Mouse (Mus musculus) frontal cortex, postnatal 10 days (tissue): ENCODE data around the gene Tle2.
A peak's percentile ranks its signal among the peaks of the same experiment; 100 is the strongest.

Experiments
- DNase-seq, 2 experiments: peaks; one replicate each; pipeline ENCODE4 v3.0.0; 2022; ENCODE audit warnings: low spot score in 2 of 2, mixed read lengths in 1 of 2

The Tle2 gene

DNA sequence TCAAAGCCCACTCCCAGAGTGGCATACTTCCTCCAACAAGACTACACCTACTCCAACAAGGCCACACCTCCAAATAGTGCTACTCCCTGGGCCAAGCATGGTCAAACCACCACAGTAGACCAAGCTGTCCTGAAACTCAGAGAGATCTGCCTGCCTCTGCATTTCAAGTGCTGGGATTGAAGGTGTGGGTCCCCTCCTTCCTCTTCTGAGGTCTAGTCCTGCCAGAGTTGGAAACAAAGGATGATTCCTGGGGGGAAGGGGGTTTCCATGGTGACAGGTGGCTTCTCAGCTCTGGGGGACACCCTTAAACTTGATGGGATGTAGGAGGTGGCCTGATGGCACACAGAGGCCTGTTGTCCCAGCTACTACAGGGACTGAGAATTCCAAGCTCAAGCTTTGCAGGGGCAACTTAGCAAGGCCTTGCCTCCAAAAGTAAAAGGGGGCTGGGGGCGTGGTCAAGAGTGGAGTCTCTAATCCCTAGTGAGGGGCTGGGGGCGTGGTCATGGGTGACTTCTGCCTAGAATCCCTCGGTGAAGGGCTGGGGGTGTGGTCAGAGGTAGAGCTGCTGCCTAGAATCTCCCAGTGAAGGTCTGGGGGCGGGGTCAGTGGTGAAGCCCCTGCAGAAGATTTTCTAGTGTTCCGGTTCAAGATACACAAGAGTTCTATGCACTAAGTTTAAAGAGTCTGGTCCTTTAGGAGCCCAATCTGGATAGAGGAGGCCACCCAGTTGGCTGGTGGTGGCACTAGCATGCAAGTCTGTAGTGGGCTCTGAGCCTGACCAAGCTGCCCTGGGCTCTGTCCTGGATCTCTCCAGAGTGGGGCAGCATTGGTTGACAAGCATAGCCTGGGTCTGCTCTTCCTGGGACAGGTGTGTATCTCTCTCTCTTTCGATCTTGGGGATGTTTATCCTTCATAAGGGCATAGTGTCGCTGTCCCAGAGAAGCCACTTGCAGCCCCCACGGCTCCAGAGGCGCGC lies at the start of gene Tle2:
Gene Tle2 (plus strand): TSS at position 481 of the 976 bp plus-strand sequence.
- no peak for DNase-seq

- no peak for DNase-seq
Measured at GRCm38 (mm10) chr10:81525017-81525694, 49.2 kb upstream of the Tle2 start.

DNA sequence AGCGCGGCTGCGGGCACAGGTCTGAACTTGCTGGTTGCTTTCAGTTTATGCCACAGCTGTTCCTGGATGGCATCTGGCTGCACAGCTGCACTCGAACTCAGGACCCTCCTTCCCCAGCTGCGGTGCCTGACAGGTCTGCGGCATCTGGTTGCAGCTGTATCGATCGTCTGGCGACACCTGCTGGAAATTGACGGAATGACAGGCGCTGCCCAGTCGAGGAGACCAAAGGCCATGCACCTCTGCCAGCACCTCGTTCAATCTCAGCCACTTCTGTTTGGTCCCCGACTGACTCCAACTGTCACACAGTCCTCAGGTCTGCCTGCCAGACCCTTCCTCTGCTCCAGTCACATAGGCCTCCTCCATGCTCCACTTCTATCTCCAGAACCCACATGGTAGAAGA lies 47.6 kb upstream of the Tle2 start:
- peak in 1 of 2 experiments; percentile 66 for DNase-seq

- no peak for DNase-seq
Measured at GRCm38 (mm10) chr10:81534826-81535225, 39.5 kb upstream of the Tle2 start.

- DNase-seq, result no peak
Measured at GRCm38 (mm10) chr10:81536734-81537133, 37.6 kb upstream of the Tle2 start.

- no peak for DNase-seq
Measured at GRCm38 (mm10) chr10:81537429-81537828, 36.9 kb upstream of the Tle2 start.

DNA sequence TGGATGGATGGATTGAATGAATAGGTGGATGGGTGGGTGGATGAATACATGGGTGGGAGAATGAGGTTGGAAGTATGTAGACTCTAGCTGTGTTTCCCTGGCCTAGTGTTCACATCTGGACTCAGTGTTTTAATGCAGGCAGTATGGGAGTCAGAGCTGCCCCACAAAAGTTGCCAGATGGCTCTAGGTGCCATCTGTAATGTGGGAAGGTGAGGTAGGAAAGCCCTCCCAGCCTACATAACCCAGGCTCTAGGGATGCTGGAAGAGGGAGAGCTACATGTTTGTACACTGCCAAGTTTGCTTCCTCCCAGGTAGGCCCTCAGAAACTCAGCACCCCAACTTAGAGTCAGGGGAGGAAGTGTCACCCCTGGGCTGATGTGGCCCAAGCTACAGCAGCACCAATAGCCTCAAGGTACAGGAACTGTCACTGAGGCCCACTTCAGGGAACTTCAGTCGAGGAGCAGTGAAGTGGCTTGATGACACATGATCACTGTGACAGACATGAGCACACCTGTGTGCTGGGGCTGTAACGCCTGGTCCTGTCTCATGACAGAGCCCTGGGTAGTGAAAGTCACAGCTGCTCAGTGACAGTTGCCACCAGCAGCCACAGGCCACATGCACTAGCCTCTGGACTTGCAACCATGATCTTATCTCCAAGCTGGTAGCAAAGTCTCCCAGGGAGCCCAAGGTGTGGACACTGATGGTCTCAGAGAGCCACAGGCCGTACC lies 35.9 kb upstream of the Tle2 start:
- no peak for DNase-seq

GRCm38 (mm10) chr10:81541363-81541762 lies 33.0 kb upstream of the Tle2 start:
- no peak for DNase-seq

DNA sequence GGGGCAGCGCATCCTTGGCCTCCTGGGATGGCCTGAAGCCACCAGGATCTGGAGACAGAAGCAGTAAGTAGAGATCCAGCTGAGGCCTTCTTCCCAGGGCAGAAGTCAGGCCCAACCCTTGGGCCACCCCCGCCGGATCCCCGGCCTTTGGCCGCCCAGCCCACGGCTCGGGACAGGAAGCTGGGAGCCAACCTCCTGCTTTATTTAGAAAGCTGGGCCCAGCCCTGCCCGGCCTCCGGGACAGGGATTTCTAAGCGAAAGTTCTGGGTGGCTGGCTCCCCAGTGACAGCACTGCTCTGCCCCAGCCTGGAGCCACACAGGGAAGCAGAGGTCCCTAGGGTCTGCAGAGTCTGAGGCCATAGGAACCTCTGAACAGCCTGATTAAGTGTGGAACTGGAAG lies 32.6 kb upstream of the Tle2 start:
- DNase-seq, result no peak

DNA sequence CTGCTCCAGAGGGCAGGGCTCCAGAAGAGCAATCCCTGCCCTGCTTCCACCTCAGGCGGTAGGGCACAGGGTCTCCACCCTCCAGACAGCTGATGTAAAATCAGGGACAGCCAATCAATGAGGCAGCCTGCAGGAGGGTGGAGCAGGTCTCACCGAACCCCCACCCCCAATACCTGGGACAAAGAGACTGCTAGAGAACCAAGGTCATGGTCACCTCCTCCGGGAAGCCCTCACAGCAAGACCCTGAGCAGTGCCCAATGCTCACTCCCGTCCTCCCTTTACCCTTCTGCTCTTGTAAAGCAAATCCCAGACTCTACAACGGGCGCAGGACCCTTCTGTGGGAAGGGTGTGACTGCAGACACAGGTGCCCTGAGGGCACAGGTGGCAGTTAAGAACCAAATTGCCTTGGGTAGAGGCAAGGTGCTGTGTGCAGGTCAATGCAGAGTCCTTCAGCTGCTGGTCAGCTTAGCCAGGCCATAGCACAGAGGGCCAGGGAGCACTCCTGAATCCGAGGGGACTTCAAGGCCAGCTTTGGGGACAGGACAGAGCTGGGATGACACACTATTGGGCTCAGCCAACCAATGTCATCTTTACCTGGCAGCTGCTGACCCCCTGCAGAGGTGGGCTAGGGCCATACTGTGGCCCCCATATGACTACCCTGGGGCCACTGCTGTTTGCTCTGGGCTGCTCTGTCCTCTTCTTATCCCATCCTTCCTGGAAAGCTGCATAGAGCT lies 31.5 kb upstream of the Tle2 start:
- DNase-seq, result no peak

GRCm38 (mm10) chr10:81543633-81544032 lies 30.7 kb upstream of the Tle2 start:
- DNase-seq, result no peak

DNA sequence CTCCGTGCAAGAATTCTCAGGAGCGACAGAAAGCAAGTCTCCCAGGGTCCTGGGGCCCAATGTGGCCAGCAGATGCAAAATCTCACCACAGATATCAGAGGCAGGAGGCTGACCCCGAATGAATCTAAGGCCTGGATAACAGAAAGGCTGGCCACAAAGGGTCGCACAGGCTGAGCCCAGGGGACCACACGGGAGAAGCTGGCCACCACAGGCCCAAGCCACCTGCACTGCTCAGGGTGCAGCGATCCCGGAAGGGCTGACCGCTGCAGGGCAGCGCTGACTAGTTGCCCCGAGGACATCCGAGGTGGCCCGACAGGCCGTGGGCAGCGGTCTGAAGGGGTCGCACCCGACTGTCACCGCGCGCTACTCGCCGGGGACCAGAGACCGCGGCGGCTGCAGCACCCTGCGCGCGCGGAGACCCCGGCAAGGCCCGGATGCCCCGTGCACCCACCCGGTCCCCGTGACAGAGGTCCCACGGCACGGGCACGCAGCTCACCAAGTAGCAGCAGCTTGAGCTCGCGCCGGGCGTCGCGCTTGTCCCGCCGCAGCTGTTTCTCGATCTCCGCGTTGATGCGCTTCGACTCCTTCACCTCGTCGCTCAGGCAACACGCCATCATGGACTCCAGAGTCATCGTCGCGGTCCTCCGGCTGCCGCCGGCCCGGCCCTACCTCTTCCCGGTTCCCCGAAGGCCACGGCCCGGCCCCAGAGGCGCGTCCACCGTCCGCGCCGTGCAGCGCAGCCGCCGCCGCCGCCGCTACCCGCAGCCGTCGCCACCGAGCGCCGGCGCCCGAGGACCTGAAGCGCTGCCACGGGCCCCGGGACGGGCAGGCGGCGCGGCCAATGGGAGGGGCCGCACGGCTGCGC lies 29.8 kb upstream of the Tle2 start:
- no peak for DNase-seq

GRCm38 (mm10) chr10:81545161-81545747 lies 29.1 kb upstream of the Tle2 start, which contains the start of gene Gna11:
TSS of gene Gna11 (minus strand) at chr10:81545190.
- DNase-seq, result peak; percentile 99 to 100

DNA sequence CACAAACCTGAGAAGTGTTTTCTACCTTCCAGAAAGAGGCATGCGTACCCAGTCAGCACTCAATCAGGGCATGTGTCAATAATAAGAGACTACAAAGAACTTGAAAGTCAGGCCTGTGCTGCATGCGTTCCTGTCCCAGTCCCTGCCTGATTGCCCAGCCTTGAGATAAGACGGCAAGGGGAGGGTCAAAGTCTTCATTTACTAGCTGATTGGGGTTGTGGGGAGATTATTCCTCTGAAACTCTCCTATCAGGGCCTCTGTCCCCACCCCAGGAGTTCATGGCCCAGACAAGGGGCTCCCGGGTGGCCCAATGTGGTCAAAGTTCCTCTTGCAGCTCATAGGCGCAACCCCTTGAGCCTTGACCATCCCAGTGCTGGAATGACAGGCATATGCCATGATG lies 28.0 kb upstream of the Tle2 start:
- DNase-seq, result no peak

GRCm38 (mm10) chr10:81546788-81547571 lies 27.4 kb upstream of the Tle2 start:
- DNase-seq, result no peak

DNA sequence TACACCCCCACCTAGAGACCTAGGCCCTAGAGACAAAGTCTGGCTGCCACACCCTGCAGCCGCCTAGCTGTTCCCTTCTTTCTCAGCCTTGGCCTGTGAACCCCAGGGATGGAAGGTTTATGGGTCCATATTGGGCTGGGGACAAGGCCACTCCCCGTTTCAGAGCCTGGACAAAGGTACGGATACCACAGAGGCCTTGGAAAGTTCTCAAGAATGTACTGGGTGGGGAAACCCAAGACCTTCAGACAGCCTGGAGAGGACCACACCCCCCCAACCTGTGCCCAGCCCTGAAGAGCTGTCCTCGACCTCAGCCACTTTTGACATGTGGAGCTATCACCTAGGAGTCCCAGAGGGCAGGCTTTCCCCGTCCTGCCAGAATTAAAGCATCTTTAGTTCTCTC lies 25.4 kb upstream of the Tle2 start:
- no peak for DNase-seq

DNA sequence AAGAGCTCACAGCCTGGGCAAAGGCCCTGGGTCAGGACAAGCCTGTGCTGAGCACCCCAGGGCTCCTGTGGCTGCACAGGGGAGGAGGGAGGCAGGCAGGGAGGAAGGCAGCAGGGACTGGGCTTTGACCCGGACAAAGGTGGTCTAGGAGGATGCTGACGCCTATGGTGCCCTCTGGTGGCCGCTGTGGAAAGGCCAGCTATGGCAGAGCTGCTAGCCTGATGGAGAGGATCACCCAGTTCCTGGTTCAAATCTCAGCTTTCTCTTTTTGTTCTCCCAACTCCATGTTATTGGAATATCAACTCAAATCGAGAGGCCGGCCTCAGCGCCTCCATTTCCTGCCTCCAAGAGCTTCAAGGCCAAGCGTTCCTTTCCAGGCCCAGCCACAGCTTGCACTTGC lies 24.1 kb upstream of the Tle2 start:
- DNase-seq, result no peak

DNA sequence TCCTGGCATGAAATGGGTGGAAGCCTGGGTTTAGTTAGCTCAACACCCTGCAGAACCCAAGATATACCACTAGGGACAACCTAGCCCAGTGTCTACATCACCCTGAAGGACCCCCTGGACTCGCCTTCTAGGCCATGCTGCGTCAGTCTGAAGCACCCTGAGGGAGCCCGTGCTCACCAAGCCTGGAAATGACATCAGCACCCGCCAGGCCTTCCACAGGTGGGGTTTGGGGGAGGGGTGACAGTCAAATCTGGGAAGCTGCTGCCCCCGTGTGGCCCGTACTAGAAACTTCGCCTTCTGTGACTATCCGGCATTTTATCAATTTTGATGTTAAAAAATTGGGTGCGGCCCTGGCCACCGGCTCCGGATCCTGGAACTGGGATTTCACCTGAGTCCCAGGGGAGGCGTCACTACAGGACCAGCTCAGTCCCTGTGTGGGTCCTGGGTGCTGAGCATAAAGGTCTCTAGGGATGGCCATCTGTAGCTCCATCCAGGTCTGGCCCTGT lies 22.7 kb upstream of the Tle2 start:
- peak; percentile 79 to 86 for DNase-seq

DNA sequence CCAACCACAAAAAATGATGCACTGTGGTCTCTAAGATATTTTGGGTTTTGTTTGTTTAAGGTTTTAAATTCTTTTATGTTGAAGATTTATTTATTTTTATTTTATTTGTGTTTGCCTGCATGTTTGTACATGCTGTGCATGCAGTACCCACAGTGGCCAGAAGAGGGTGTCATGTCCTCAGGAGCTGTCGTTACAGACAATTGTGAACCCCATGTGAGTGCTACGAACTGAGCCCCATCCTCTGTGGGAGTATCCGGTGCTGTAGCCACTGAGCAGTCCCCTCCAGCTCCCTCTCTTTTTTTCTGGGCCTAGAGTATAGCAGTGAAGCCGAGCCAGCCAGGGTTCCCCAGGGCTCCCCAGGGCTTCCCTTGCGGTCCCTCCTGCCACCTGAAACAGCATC lies 21.1 kb upstream of the Tle2 start:
- no peak for DNase-seq
